Mouse (Mus musculus) heart, postnatal 4 days (tissue): Measurements from ENCODE around the gene Zmym1. TPM values are rescaled to one million over a fixed set of nuclear protein-coding genes. Genes with fewer than 3 reads are reported as not detected.
A peak's percentile ranks its signal among the peaks of the same experiment; 100 is the strongest.
"Not testable (repeated sequence)": the region's sequence is repeated elsewhere in the genome, so short reads cannot be mapped to it uniquely, and the experiment has no call there.

Source experiments
- DNase-seq: peaks from one replicate; pipeline ENCODE4 v3.0.0; 2021
- total RNA-seq, 2 experiments: library from RNA; stranded (reverse); gene quantifications; 2 replicates each; pipeline ENCODE4 v1.2.3; 2021

Gene Zmym1
- total RNA-seq, 2 experiments from 2014 or later = 5.8 to 5.9 TPM

- DNase-seq = peak; percentile 62
Measured at GRCm38 (mm10) chr4:127027228-127028190, 33.4 kb downstream of the Zmym1 start.

GRCm38 (mm10) chr4:127026826-127027225 lies 34.1 kb downstream of the Zmym1 start:
- DNase-seq = no peak

- no peak for DNase-seq
Measured at GRCm38 (mm10) chr4:127024240-127024639, 36.7 kb downstream of the Zmym1 start.

- no peak for DNase-seq
Measured at GRCm38 (mm10) chr4:127023201-127023600, 37.8 kb downstream of the Zmym1 start.

GRCm38 (mm10) chr4:127021989-127022626 lies 38.8 kb downstream of the Zmym1 start:
- peak; percentile 91 for DNase-seq

GRCm38 (mm10) chr4:127021151-127021945 lies 39.6 kb downstream of the Zmym1 start, which contains the start of gene Sfpq:
TSS of gene Sfpq (plus strand) at chr4:127021324.
- DNase-seq = peak; percentile 100

DNA sequence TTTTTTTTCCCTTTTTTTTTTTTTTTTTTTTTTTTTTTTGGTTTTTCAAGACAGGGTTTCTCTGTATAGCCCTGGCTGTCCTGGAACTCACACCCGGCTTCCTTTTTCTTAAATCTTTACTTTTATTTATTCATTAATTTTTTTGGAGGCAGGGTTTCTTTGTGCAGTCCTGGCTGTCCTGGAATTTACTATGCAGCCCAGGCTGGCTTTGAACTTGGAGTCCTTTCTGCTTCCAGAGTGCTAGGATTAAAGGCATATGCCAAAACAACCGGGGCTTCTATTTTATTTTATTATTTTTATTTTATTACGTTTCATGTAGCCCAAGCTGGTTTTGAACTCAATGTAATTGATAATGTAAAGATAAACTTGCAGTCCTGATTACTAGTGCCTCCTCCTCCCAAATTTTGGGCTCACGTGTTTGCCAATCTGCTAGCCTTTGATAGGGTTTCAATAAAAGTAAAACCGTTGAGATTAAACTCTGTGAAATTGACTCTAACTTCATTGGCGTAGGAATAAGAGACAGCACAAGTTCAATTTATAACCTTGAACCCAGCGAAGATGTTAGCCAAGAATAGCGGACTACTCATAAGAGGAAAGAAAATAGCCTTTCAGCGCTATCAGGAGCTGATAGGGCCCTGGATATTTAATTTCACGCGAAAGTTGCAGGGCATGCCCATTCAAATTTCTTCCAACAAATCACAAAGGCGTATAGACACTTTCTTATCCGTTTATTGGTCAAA lies 40.4 kb downstream of the Zmym1 start:
- DNase-seq = no peak

GRCm38 (mm10) chr4:127016366-127016765 lies 44.6 kb downstream of the Zmym1 start:
- no peak for DNase-seq

GRCm38 (mm10) chr4:127015294-127015993 lies 45.5 kb downstream of the Zmym1 start:
- DNase-seq = peak; percentile 91

- peak; percentile 51 for DNase-seq
Measured at GRCm38 (mm10) chr4:127005113-127005936, 55.6 kb downstream of the Zmym1 start.

GRCm38 (mm10) chr4:127004384-127004783 lies 56.6 kb downstream of the Zmym1 start:
- DNase-seq = no peak

GRCm38 (mm10) chr4:127000601-127001105 lies 60.3 kb downstream of the Zmym1 start:
- no peak for DNase-seq

DNA sequence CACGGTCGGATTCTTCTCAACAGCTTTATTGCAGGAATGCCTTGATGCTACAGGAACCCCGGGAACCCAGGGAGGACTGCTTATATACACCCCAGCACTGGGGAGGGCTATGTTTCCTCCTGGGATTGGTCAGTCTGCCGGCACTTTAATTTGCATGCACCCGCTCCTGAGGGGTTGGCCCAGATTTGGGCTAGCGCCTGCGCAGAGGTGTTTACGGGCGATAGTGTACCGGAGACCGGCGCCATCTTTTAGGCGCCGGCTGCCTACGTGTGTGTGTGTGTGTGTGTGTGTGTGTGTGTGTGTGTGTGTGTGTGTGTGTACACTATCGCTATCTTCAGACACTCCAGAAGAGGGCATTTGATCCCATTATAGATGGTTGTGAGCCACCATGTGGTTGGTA lies 61.6 kb downstream of the Zmym1 start:
- not testable (repeated sequence) for DNase-seq

Other genes starting within 250 kb of the Zmym1 start
- gene Zmym4, start 93.0 kb downstream of the Zmym1 start, total RNA-seq = 10 to 100 TPM; 36.0 to 38.1 TPM
- gene Sfpq, start 39.8 kb downstream of the Zmym1 start, total RNA-seq = 100 to 1,000 TPM; 182 to 205 TPM
- 1 to 10 TPM; 7.1 to 7.2 TPM for gene Zmym6, start 16.2 kb upstream of the Zmym1 start, total RNA-seq
- 1 to 10 TPM; 2.0 to 3.7 TPM for gene Tmem35b, start 62.5 kb upstream of the Zmym1 start, total RNA-seq
- under 1 TPM; 0.65 to 0.98 TPM for gene Dlgap3, start 108.1 kb upstream of the Zmym1 start, total RNA-seq
- 10 to 100 TPM; 37.0 to 42.3 TPM for gene Smim12, start 182.6 kb upstream of the Zmym1 start, total RNA-seq